Mouse (Mus musculus) thymus, adult 2 months (tissue): ENCODE measurements at regions not wholly inside any gene's neighbourhood (a gene's known extent, or its start where the extent isn't known, plus 50 kb on each side); places are given as distances from the start of the nearest gene placed in this dataset.

Source experiments
- CTCF ChIP-seq: fragments of 200-500 bp; IDR thresholded peaks from 2 replicates; pipeline ENCODE4 v1.5.1; 2012; ENCODE audit warnings: mild to moderate bottlenecking, control low read depth, low read length, moderate library complexity, borderline replicate concordance; ENCODE audit not compliant: control insufficient read depth, poor library complexity, insufficient read depth; ENCODE audit errors: extremely low read depth
- POLR2A ChIP-seq: fragments of 200-500 bp; IDR thresholded peaks from 2 replicates; pipeline ENCODE4 v1.6.1; 2012; ENCODE audit warnings: mild to moderate bottlenecking, low read length, control low read depth, moderate library complexity; ENCODE audit not compliant: control insufficient read depth, poor library complexity, insufficient read depth; ENCODE audit errors: extremely low read depth

DNA sequence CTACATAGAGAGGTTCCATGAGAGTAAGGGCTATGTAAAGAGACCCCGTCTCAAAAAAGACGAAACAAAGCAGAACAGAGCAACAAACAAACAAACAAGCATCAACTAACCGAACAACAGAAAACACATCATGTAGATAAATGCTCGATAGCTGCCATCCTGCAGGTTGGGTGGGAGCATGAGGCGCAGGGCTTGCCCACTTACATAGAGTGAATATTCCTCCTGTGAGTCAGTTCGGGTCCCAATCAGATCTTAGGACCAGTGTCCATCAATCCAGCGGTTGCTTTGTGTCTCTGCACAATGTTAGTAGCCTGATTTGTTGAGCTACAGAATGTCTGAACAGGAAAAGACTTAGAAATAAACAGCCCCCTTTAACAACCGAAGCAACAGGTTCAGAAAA is 129.4 kb upstream of the Rcn1 start:
- TF ChIP-seq POLR2A (no peak), CTCF (no peak)
